Mouse (Mus musculus) cerebellum, postnatal 14 days (tissue): ENCODE data around the gene Pla2g6.

Experiments used
- DNase-seq, 2 experiments: peaks; one replicate each; pipeline ENCODE4 v3.0.0; 2021; ENCODE audit warnings: mixed read lengths in 2 of 2

Gene Pla2g6

DNA sequence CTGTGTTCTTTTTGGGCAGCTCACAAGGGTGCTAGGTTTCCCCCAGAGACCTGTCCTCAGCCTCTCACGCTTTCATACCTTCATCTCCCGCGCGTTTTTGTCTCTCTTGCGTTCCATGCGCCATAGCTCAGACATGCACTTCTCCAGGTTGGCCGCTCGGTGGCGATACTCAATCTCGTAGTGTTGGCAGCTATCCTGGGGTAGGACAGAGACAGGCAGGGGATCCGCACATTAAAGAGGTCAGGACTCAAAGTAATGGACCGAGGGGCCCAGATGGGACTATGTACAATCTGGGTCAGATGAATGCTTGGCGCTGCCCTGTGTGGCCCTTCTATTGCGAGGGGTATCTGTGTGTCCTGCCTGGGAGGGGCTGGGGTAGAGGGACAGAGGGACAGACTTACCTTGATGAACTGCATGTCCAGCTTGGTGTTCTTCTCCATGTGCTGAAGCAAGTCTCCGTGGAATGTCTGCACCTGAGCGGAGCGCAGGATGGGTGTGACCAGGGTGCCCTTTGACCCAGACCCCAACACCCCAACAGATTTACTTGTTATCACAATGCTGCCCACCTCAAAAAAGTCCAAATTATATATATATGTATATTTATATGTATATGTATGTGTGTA is 57.0 kb downstream of the Pla2g6 start:
- DNase-seq, result peak; percentile 53 to 68

DNA sequence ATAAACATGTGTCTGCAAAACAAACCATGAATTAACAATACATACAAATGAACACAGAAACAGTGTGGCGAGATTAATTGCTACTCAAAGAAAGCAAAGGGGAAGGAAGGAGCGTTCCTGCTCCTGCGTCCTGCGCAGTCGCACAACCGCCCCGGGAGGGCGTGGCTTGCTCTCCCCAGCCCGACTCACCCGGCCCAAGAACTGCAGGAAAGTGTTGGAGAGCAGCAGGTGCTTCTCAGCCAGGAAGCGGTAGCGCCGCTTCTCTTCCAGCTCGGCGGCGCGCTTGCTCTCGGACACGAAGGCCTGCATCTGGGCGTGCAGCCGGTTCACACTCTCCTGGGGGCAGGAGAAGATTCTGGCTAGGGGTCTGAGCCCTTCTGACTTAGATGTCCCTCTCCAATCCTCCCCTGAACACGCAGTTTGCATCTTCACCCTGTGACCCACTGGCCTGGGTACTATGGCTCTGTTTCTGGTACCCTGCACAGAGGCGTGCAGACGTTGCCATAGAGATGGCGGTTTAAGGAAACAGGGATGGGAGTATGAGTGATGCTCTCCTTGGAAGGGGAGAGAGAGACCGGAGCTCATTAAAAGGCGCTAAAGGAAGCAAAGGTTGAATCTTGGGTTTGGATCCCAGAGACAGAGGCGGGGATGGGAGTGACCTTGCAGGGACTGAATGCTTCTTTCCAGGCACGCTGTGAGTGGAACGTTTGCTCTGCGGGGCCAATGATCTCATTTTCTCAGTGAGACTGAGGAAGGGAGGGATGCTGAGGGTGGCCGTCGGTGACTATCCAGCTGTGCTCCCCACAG is 57.7 kb downstream of the Pla2g6 start:
- DNase-seq, result peak; percentile 58 to 61

DNA sequence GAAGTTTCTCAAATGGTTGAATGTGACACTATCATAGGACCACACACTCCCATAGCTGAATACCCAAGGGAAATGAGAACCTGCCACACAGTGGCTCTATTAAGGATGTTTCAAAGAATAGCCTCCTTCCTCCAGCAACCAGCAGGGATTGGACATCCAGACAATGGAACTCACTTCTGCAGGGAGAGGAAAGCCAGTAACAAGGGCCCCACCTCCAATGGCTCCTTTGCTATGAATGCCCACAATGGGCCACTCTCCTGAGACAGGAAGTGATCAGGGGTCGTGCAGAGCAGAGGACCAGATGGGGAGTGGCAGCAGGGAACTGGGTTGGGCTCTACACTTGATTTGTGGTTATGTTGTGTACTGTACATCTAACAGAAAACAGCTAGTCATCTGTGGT is 59.7 kb downstream of the Pla2g6 start:
- no peak for DNase-seq

DNA sequence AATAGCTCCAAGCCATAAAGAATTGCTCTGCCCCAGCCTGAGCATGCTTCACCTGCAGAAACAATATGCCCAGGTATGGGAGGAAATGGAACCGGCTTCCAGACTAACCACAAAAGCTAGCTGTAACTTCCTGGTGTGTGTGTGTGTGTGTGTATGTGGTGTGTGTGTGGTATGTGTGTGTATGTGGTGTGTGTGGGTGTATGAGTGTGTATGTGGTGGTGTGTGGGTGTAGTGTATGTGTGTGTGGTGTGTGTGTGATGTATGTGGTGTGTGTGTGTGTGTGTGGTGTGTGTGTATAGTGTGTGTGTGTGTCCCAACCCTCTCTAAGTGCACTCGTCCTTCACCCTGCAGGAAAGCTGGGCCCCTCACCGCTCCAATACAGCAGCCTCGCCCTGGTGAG is 62.8 kb downstream of the Pla2g6 start:
- no peak for DNase-seq

DNA sequence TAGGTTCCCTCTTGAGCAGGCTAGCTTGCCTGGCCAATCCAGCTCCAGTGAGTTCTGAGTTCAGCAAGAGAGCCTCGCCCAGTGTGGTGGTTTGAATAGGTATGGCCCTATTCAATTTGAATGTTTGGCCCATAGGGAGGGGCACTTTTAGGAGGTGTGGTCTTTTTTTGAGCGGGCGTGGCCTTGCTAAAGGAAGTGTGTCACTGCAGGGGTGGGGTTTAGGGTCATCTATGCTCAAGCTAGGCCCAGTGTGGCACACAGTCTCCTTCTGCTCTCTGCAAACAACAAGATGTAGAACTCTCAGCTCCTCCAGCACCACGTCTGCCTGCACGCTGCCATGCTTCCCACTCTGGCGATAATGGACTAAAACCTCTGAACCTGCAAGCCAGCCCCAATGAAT is 64.5 kb downstream of the Pla2g6 start:
- no peak for DNase-seq

DNA sequence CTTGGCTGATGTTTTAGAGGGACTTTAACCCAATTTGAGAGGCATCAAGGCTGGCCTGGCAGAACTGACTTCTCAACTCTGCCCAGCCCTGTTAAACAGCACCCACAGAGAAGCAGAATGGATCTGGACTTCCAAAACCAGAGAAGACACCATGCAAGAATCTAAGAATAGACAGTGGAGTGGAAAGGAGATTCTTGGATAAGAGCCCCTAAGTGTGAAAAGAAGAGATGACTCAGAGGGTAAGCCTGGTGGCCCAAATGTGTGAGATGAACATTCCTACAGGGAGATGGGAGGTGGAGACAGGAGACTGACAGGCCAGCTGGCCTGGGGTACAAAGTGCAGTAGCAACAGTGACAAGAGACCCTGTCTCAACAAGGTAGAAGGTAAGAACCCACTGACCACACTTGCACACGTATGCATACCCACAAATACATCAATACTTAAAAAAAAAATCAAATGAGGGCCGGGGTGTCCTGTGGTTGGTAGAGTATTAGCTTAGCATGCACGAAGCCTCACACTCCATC is 65.3 kb downstream of the Pla2g6 start:
- no peak for DNase-seq

DNA sequence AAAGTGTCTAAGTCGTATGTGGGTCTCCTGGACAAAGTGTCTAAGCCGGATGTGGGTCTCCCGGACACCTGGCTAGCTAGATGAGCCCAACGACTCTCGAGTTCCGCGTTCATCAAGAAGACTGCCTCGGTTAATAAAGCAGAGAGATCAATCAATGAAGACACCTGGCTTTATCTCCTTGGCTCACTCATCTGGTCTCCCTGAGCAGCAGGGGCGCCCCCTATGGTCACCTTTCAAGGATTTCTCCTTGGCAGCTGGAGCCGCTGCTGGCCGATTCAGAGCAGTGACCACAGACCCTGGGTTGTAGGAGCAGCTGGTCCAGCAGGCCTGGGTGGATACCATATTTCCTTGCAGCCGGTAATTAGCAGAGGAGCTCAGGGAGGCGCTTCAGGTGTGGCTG is 65.8 kb downstream of the Pla2g6 start:
- no peak for DNase-seq

DNA sequence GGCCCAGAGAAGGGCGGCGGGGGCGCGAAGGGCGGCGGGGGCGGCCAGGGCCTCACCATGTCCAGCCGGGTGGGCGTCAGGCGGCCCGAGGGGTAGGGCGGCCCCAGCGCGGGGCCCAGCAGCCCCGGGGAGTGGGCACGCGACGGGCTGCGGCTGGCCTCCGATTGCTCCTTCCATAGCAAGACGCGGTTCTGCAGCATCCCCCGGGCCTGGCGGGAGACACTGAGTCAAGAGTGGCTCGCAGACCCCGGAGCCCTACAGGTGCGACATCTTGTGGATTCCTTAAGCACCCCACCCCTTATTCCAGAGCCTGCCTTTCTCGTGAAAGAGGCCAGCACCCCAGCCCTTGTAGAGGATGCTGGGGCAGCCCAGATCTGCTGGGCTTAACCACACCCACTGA is 66.4 kb downstream of the Pla2g6 start:
- DNase-seq, result no peak

DNA sequence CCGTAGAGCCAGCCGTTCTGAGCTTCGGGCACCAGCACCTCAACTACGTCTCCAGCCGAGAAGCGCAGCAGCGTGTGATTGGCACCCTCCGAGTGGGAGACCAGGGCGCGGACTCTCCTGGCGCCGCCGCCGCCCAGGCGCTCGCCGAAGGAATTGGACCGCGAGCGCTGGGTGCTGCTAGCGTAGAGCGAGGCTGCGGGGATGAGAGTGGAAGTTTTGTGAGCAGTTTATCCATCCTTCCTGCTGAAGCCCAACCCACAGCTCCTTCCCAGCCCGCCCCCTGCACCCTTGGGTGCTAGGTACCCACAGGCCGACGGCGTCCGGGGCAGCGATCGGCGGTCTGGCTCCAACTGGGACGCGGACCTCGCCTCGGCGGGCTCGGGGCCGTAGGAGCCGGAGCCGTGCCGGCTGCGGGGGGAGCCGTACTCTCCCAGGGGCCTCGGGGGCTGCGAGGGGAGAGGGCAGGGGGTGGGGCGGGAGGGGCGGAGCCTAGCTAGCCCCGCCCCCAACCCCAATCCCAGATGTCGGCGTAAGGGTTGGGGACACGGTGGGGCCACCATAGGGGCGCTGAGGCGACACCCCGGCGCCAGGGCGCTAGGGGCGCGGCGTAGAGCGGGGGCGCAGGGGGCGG is 67.0 kb downstream of the Pla2g6 start:
- no peak for DNase-seq

DNA sequence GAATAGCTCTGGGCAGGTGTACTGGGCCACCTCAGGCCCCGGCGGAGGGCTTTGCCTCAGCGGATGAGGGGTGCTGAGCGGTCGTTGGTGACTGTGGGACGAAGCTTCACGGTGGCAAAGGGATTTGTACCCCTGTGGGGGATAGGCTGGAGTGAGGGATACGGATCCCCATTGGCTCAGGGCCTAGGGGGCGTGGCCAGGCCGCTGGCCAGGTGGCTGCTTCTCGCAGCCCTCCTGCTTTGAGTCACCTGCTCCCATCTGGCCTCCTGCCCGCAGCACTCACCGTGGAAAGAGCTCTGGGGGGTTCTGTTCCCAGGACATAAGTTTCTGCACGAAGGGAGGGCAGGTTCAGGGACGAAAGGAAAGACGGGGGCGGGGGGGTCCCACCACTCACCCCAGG is 69.7 kb downstream of the Pla2g6 start:
- DNase-seq, result peak in 1 of 2 experiments; percentile 53

DNA sequence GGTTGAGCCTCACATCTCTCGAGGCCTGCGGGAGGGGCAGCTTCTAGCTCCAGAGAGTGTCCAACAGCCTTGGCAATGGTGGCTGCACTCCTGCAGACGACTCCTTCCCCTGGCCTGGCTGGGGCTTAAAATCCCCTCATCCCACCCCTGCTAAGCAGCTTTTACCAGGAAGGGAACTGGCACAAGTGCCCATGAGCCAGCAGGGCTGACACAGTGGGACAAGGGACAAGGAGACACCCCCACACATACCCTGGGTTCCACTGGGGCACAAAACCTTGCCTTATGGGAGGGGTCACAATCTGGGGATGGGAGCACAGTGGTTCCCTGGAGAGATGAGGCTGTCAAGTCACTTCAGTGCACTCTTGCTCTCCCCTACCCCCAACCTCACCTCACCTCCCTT is 73.5 kb downstream of the Pla2g6 start, which contains the start of gene Slc16a8:
Gene Slc16a8, minus strand, starts transcription at position 101 of the 400 bp plus-strand sequence.
- no peak for DNase-seq

DNA sequence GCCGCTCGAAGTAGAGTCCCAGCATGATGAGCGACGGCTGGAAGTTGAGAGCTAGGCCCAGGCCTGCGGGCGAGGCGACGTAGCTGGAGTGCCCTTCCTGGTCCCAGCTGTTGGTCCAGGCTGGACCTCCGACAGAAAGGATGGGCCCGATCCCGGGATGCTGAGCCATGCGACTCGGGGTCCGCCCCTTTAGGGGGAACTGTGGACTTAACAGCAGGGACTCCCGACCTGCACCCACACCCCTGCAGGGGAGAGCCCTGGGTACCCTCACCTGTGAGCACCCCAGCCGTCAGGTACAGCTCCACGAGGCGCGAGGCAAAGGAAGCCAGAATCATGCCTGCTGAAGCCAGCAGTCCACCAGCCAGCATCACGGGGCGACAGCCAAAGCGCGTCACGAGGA is 75.6 kb downstream of the Pla2g6 start:
- no peak for DNase-seq

DNA sequence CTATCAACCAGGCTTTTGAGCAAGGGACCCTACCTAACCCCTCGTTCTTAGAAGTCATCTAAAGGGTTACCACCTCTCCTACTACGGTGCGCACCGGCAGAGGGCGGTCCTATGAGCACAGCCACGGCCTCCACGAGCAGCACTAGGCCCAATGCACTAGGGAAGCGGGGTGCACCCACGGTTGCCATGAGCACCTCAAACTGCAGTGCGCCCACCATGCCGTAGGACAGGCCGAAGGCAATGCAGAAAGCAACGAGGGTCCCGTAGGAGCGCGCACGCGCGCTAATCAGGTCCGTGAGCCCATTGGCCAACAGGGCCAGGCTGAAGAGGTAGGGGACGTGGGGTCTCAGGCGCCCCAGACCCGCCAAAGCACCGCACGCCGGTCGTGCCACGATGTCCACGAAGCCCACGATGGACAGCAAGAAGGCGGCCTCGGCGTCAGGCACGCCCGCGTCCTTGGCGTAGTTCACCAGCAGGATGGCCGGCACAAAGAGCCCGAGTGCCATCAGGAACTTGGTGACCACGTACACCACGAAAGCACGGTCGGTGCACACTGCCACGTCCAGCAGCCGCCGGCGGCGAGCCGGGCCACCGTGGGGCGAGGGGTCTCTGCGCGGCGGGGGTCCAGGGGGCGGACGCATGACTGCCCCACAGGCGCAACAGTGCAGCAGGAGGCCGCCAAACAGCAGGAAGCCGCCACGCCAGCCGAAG is 76.3 kb downstream of the Pla2g6 start:
- DNase-seq, result peak; percentile 47 to 52

DNA sequence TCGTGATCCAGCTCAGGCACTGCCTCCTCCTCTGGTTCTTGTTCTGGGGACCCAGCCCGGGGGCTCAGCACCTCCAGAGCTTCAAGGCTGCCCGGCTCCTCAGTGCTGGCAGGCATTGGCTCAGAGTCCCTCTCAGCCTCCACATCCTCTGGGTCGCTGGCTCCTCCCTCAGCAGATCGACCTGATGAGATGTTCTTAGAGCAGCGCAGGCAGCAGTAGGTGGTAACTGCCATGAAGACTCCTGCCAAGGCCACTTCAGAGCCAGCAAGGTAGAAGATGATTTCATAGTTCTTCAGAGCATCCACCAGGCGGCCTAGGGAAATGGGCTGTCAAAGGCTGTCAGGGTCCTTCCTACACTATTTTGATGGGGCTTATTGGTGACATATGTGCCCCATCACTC is 77.0 kb downstream of the Pla2g6 start:
- peak in 1 of 2 experiments; percentile 42 for DNase-seq

DNA sequence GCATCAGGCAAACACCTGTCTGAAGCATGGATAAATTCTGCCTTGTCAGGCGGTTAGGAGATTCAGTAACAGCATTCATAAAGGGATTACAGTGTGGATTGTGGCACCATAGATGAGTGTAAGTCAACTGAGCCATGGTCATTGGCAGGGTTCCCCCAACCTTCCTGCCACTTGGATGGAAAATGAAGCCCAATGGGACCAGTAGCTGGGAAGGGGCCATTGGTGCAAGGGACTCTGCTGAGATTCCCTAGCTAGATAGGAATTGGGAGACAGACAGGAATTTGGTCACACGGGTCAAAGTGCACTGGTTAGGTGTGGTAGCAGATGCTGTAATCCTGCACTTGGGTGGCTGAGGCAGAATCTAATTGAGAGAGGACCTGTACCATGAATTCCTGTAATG is 78.0 kb downstream of the Pla2g6 start:
- DNase-seq, result no peak

DNA sequence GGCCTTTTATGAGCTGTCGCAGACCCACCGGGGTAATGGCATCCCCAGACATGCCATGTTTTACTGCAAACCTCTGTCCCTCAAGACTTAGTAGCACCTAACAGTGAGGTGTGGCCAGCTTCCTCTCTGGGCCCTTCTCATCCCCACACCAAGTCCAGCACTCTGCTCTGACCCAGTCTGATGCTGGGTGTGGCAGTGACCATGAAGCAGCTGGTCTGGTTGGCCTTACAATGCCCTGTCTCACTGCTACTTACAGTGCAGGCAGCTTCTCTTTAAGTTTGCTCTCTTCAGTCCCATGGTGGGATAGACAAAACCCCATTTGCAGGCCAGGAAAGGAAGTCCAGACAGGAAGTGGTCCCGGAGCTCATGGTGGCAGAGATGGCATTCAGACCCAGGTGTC is 82.9 kb downstream of the Pla2g6 start:
- no peak for DNase-seq

DNA sequence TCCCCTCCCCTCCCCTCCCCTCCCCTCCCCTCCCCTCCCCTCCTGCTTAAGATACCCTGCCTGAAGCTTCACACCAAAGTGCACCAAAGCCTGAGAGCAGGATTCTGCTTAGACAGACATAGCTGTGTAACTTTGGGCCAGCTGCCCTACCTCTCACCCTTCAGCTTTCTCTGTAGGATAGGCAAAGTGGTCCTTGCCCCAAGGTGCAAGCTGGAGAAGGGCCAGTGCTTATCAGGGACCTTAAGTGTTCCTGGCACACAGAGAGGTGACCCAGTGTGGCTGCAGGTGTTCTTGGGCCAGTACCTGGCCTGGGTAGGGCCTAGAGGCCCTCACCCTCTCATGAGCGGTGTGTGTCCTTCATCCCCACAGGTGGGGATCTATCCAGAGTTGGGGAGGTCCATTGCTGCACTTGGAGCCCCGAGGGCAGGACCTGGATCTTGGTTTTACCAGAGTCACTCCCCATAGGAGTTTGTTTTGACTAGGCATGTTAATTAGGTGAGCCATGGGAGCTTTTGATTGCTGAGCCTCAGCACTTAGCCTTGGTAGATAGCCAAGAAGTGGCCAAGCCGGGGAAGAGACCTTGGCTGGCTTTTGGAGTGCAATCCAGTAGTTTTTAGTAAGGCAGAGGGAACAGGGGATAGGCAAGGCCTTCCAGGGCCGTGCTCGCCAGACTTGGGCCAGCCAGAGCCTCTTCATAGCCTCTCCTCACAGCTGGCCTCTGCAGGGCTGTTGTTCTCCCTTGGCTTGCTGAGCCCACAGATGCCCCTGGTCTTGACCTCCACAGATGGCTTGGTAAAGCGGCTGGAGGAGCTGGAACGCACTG is 83.9 kb downstream of the Pla2g6 start:
- no peak for DNase-seq

DNA sequence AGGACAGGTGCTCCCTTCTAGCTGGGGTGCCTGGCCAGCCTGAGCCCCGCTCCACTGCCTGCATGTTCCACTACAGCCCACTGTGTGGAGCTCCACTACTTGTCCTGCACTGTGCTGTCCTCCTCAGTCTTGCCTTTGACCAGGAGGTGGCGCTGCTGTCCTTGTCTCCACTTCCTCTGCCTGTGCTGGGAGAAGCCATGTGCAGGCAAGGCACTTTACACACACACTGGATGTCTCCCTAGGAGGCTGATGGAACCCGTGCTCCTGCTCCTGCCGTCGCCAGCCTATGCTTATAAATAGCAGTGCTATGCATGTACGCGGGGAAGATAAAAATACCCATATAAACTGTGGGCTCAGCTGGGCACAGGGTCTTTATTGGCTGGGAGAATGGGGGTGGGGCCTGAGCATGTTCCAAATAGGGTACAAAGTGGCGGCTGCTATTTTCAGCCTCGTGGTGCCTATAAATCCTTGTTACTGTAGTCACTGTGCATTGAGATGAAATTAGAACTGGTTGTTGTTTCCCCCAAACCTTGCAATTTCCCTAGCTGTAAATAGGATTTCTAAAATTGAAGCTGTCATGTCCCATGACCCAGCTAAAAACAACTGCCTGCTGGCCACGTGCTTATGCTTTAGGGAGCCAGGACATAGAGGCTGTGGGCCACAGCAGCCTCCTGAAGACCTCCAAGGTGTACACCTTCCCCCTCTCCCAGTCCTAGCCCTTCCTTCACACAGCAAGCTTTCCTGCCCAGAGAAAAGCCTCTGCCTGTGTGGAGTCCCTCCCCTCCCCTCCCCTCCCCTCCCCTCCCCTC is 84.8 kb downstream of the Pla2g6 start:
- peak; percentile 97 to 98 for DNase-seq

DNA sequence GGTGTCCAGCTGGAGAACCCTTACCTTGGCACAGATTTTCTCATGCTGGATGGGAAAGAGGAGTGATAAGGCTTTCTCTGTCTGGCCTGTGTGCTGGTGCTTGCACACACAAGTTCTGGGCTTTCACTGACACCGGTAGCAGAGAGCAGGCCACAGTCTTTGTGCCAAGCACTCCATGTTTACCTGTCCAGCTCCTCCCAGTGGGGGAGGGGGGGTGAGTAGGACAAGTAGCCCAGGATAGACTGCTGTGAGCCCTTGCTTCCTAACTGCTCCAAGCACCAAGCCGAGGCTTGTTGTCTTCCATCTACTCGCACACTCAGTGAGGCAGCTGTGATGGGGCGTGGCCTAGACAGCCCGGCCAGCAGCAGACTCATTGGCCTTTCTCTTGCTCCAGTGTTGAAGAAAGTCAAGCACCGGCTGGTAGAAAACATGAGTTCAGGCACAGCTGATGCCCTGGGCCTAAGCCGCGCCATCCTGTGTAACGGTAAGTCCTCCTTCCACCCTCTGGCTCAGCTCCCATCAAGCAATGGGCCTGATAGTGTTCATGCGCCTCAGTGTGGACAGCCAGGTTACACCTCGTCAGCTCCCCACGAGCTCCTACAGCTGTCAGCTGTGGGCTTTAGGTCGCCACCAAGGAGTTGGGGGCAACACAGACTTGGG is 85.5 kb downstream of the Pla2g6 start:
- DNase-seq, result no peak

DNA sequence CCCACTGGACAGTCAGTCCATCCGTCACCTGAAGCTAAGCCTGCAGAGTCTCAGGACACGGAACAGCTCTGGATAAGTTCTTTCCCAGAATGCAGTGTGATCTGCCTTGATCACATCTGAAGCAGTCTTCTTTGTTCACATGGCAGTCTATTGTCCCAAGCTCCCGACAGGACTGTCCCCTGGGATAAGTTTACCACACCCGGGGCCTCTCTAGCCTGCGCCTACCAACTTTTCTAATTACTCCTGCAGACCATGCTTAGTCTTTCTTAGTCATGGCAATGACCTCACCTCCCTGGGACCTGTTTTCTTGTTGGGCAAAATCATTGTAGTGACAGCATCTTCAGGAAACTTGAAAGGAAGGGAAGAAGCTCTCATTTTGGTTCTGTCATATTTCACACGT is 90.2 kb downstream of the Pla2g6 start:
- no peak for DNase-seq
